Mouse (Mus musculus) erythroblast, adult 5-6 weeks (primary cell): ENCODE measurements around the gene Olfr1133. TPM values are rescaled to one million over a fixed set of nuclear protein-coding genes. Genes with fewer than 3 reads are reported as not detected.
"Not testable (repeated sequence)": the region's sequence is repeated elsewhere in the genome, so short reads cannot be mapped to it uniquely, and the experiment has no call there.

Experiments used
- ATAC-seq: replicated peaks from 2 replicates; pipeline ENCODE4 v1.8.0; 2016; ENCODE audit warnings: moderate number of reproducible peaks, mild to moderate bottlenecking, moderate TSS enrichment, inconsistent platforms; ENCODE audit not compliant: poor library complexity, low FRiP score, severe bottlenecking
- total RNA-seq, 2 experiments: library from RNA; stranded (forward) in 1 of 2; stranded (reverse) in 1 of 2; fragments of 150-400 nt in 1 of 2; fragments of 200-764, 138-1000 nt in 1 of 2; gene quantifications; 2 replicates each; pipeline versions ENCODE4 v1.2.3 to v1.2.4; 2015 to 2017; ENCODE audit warnings: low replicate concordance in 2 of 2

Olfr1133 gene
- total RNA-seq (2015; ENCODE audit: low replicate concordance) (not detected in 2 replicates), total RNA-seq (2017; ENCODE audit: low replicate concordance) (not detected in 2 replicates)

DNA sequence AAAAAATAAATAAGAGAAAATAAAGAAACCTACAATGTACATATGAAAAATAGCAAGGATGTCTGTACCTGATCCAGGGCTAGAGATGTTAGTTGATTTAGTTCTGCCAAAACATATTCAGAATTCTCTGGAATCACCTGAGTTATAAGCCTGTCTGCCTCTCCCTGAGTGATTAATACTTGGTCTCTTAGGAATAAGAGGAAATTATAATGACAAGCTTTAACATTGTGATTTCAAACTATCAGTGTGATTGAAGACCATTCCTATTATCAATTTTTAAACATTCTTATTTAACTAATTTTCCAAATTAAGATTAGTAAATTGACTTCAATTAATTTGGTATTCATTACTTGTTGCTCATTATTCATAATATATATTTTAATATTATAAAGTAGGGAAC lies at the start of gene Olfr1133:
TSS of gene Olfr1133 (minus strand) at position 101 of the 400 bp plus-strand sequence.
- ATAC-seq = no peak

DNA sequence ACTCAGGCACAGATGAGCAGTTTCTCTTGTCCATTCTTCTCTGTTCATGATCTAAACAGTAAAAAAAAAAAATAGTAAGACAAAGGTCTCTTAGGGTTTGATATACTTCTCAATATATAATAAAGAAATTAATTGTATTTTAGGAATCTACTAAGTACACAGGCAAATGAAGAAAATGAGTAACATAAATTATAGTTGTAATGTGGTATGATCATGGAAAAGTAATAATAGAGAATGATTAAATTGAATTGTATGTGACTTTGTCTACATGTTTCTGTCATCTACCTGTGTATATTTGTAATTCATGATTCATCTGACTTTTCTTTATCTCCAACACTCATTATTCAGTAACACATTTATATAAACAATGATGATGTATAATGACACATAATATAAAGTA lies 46.7 kb upstream of the Olfr1133 start, which contains the start of gene Olfr1136:
TSS of gene Olfr1136 (minus strand) at position 101 of the 400 bp plus-strand sequence.
- no peak for ATAC-seq

DNA sequence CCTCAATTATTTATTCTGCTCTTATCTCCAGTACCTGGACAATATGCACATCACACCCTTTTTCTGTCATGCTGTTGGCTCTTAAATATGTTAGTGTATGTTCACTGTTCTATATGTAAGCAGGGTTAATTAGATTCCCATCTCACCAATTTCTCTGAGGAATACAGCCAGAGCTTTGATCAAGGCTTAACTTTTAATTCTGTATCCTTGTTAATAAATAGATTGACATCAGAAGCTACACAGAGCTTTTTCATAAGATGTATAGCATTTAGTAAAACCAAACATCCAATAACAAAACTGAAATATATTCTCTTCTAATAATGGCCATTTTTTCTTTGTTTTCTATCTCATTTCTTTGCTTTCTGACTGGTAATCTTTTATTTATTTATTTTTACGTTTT lies 26.4 kb upstream of the Olfr1133 start, which contains the start of gene Olfr1135:
TSS of gene Olfr1135 (minus strand) at position 101 of the 400 bp plus-strand sequence.
- ATAC-seq = no peak

DNA sequence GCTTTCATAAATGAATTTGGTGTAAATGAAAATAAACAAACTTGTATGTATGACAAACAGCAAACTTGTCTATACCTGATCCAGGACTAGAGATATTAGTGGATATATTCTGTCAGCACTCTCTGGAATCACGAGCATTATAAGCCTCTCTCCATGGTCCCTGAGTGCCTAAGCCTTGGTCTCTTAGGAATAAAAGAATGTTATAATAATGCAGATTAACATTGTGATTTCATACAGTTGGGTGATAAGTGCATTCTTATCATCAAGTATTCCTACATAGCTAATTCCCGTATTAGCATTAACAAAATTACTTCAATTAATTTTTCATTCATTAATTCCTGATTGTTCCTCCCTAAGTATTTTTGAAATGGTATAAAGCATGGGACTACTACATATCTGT lies 11.2 kb upstream of the Olfr1133 start, which contains the start of gene Olfr1134:
TSS of gene Olfr1134 (minus strand) at position 101 of the 400 bp plus-strand sequence.
- no peak for ATAC-seq

DNA sequence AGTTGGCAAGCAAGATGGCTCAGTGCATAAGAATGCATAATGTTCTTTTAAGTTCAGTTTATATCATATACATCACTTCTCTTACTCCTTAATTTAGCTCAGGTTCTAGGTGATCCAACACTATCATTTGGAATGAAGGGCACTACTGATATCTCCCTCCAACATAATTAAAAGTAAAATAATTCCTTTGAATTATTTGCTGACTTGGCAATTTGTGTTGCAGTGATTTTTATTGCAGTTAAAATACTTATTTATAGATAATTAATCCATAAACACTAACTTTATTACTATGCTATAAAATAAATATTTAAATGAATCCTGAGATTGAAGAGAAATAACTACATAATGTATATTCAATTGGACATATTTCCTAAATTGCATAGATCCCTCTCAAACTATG lies 4.7 kb downstream of the Olfr1133 start:
- no peak for ATAC-seq

DNA sequence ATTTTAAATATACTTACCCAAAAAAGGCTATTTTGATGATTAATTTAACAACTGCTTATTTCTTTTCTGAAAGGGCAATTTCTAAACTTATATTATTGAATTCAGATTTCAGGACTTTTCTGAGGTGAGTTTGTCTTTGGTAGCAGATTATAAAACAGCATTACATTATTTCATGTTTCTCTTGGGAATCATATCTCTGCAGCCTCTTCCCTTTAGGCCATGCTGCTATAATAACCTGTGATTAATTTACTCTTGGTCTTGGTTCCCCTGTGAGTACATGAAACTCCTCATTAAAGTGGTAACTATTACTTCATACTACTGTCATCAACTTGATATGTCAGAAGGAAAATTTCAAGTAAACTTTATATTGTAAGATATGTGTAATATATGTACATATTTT lies 9.7 kb downstream of the Olfr1133 start, which contains the start of gene Olfr1132:
TSS of gene Olfr1132 (minus strand) at position 101 of the 400 bp plus-strand sequence.
- no peak for ATAC-seq

DNA sequence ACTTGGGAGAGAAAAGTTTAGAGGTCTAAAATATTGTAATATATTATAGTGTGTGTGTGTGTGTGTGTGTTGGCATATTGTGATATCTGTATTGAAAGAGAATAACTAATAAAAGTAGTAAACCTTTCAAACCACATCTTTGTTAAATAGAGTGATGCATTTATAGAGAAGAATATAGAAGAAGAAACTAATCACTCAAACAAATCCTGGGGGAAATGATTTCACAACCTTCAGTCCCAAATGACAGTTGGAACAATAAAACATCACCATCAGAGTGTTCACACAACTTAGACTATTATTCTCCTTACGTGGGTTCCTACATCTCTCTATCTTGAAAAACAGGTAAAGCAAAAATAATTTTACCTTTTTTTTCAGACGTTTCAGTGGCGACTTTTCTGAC lies 20.4 kb downstream of the Olfr1133 start, which contains the start of gene Olfr1131:
TSS of gene Olfr1131 (plus strand) at position 301 of the 400 bp plus-strand sequence.
- no peak for ATAC-seq

DNA sequence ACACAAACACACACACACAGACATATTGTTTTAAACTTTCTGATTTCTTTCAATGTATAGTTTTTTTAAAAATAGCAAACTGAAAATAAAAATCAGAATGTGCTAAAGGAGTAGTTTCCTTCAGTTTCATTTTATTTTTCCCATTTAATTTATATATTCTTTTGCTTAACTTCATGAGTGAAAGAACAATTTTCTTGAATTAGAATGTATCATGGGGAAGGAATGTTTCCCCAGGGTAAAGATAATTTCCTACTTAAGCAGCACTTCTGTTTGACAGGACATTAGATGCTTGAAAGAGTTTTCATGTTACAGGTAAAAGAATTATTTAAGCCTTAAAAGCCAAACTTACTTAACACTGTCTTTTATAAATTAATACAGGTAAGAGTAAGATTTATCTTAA lies 41.3 kb downstream of the Olfr1133 start, which contains the start of gene Olfr1130:
TSS of gene Olfr1130 (plus strand) at position 301 of the 400 bp plus-strand sequence.
- ATAC-seq = not testable (repeated sequence)

Other genes starting within 250 kb of the Olfr1133 start
- not detected in 2 replicates for gene Olfr1123, start 230.7 kb downstream of the Olfr1133 start, total RNA-seq (2015; ENCODE audit: low replicate concordance)
- not detected in 2 replicates for gene Olfr1123, start 230.7 kb downstream of the Olfr1133 start, total RNA-seq (2017; ENCODE audit: low replicate concordance)
- gene Olfr1124, start 217.1 kb downstream of the Olfr1133 start, total RNA-seq (2015; ENCODE audit: low replicate concordance) = not detected in 2 replicates
- gene Olfr1124, start 217.1 kb downstream of the Olfr1133 start, total RNA-seq (2017; ENCODE audit: low replicate concordance) = not detected in 2 replicates
- not detected in 2 replicates for gene Olfr1126, start 193.4 kb downstream of the Olfr1133 start, total RNA-seq (2015; ENCODE audit: low replicate concordance)
- 2.6 TPM in 1 of 2 replicates, not detected in the other for gene Olfr1126, start 193.4 kb downstream of the Olfr1133 start, total RNA-seq (2017; ENCODE audit: low replicate concordance)
- not detected in 2 replicates for gene Pramel7, start 150.3 kb downstream of the Olfr1133 start, total RNA-seq (2015; ENCODE audit: low replicate concordance)
- gene Pramel7, start 150.3 kb downstream of the Olfr1133 start, total RNA-seq (2017; ENCODE audit: low replicate concordance) = not detected in 2 replicates
- not detected in 2 replicates for gene Pramel6, start 140.8 kb downstream of the Olfr1133 start, total RNA-seq (2015; ENCODE audit: low replicate concordance)
- gene Pramel6, start 140.8 kb downstream of the Olfr1133 start, total RNA-seq (2017; ENCODE audit: low replicate concordance) = not detected in 2 replicates
- 1.5 TPM in 1 of 2 replicates, not detected in the other for gene Olfr153, start 115.6 kb downstream of the Olfr1133 start, total RNA-seq (2015; ENCODE audit: low replicate concordance)
- not detected in 2 replicates for gene Olfr153, start 115.6 kb downstream of the Olfr1133 start, total RNA-seq (2017; ENCODE audit: low replicate concordance)
- gene Olfr1128, start 101.8 kb downstream of the Olfr1133 start, total RNA-seq (2015; ENCODE audit: low replicate concordance) = not detected in 2 replicates
- gene Olfr1128, start 101.8 kb downstream of the Olfr1133 start, total RNA-seq (2017; ENCODE audit: low replicate concordance) = not detected in 2 replicates
- gene Olfr1129, start 73.5 kb downstream of the Olfr1133 start, total RNA-seq (2015; ENCODE audit: low replicate concordance) = not detected in 2 replicates
- gene Olfr1129, start 73.5 kb downstream of the Olfr1133 start, total RNA-seq (2017; ENCODE audit: low replicate concordance) = not detected in 2 replicates
- not detected in 2 replicates for gene Olfr1130, start 41.2 kb downstream of the Olfr1133 start, total RNA-seq (2015; ENCODE audit: low replicate concordance)
- not detected in 2 replicates for gene Olfr1130, start 41.2 kb downstream of the Olfr1133 start, total RNA-seq (2017; ENCODE audit: low replicate concordance)
- not detected in 2 replicates for gene Olfr1131, start 20.3 kb downstream of the Olfr1133 start, total RNA-seq (2015; ENCODE audit: low replicate concordance)
- gene Olfr1131, start 20.3 kb downstream of the Olfr1133 start, total RNA-seq (2017; ENCODE audit: low replicate concordance) = not detected in 2 replicates
- gene Olfr1132, start 9.8 kb downstream of the Olfr1133 start, total RNA-seq (2015; ENCODE audit: low replicate concordance) = not detected in 2 replicates
- 0.85 TPM in 1 of 2 replicates, not detected in the other for gene Olfr1132, start 9.8 kb downstream of the Olfr1133 start, total RNA-seq (2017; ENCODE audit: low replicate concordance)
- not detected in 2 replicates for gene Olfr1134, start 11.1 kb upstream of the Olfr1133 start, total RNA-seq (2015; ENCODE audit: low replicate concordance)
- gene Olfr1134, start 11.1 kb upstream of the Olfr1133 start, total RNA-seq (2017; ENCODE audit: low replicate concordance) = not detected in 2 replicates
- not detected in 2 replicates for gene Olfr1135, start 26.3 kb upstream of the Olfr1133 start, total RNA-seq (2015; ENCODE audit: low replicate concordance)
- gene Olfr1135, start 26.3 kb upstream of the Olfr1133 start, total RNA-seq (2017; ENCODE audit: low replicate concordance) = not detected in 2 replicates
- not detected in 2 replicates for gene Olfr1136, start 46.6 kb upstream of the Olfr1133 start, total RNA-seq (2015; ENCODE audit: low replicate concordance)
- not detected in 2 replicates for gene Olfr1136, start 46.6 kb upstream of the Olfr1133 start, total RNA-seq (2017; ENCODE audit: low replicate concordance)
- gene Olfr1137, start 65.8 kb upstream of the Olfr1133 start, total RNA-seq (2015; ENCODE audit: low replicate concordance) = not detected in 2 replicates
- gene Olfr1137, start 65.8 kb upstream of the Olfr1133 start, total RNA-seq (2017; ENCODE audit: low replicate concordance) = 0.98 TPM in 1 of 2 replicates, not detected in the other
- not detected in 2 replicates for gene Olfr1138, start 92.6 kb upstream of the Olfr1133 start, total RNA-seq (2015; ENCODE audit: low replicate concordance)
- gene Olfr1138, start 92.6 kb upstream of the Olfr1133 start, total RNA-seq (2017; ENCODE audit: low replicate concordance) = not detected in 2 replicates
- not detected in 2 replicates for gene Olfr1140, start 96.4 kb upstream of the Olfr1133 start, total RNA-seq (2015; ENCODE audit: low replicate concordance)
- not detected in 2 replicates for gene Olfr1140, start 96.4 kb upstream of the Olfr1133 start, total RNA-seq (2017; ENCODE audit: low replicate concordance)
- gene Olfr1141, start 106.6 kb upstream of the Olfr1133 start, total RNA-seq (2015; ENCODE audit: low replicate concordance) = not detected in 2 replicates
- not detected in 2 replicates for gene Olfr1141, start 106.6 kb upstream of the Olfr1133 start, total RNA-seq (2017; ENCODE audit: low replicate concordance)
- gene Olfr152, start 132.1 kb upstream of the Olfr1133 start, total RNA-seq (2015; ENCODE audit: low replicate concordance) = not detected in 2 replicates
- 2.4 TPM in 1 of 2 replicates, not detected in the other for gene Olfr152, start 132.1 kb upstream of the Olfr1133 start, total RNA-seq (2017; ENCODE audit: low replicate concordance)
- gene Olfr1143, start 153.2 kb upstream of the Olfr1133 start, total RNA-seq (2015; ENCODE audit: low replicate concordance) = not detected in 2 replicates
- gene Olfr1143, start 153.2 kb upstream of the Olfr1133 start, total RNA-seq (2017; ENCODE audit: low replicate concordance) = not detected in 2 replicates
- not detected in 2 replicates for gene Olfr1145, start 162.4 kb upstream of the Olfr1133 start, total RNA-seq (2015; ENCODE audit: low replicate concordance)
- gene Olfr1145, start 162.4 kb upstream of the Olfr1133 start, total RNA-seq (2017; ENCODE audit: low replicate concordance) = not detected in 2 replicates
- not detected in 2 replicates for gene Olfr1148, start 183.2 kb upstream of the Olfr1133 start, total RNA-seq (2015; ENCODE audit: low replicate concordance)
- gene Olfr1148, start 183.2 kb upstream of the Olfr1133 start, total RNA-seq (2017; ENCODE audit: low replicate concordance) = not detected in 2 replicates
- not detected in 2 replicates for gene Olfr1150-ps1, start 196.6 kb upstream of the Olfr1133 start, total RNA-seq (2015; ENCODE audit: low replicate concordance)
- gene Olfr1150-ps1, start 196.6 kb upstream of the Olfr1133 start, total RNA-seq (2017; ENCODE audit: low replicate concordance) = 0.09 TPM in 1 of 2 replicates, not detected in the other
- gene Olfr1151, start 208.5 kb upstream of the Olfr1133 start, total RNA-seq (2015; ENCODE audit: low replicate concordance) = not detected in 2 replicates
- gene Olfr1151, start 208.5 kb upstream of the Olfr1133 start, total RNA-seq (2017; ENCODE audit: low replicate concordance) = 0.56 TPM in 1 of 2 replicates, not detected in the other
- gene Olfr1152, start 219.1 kb upstream of the Olfr1133 start, total RNA-seq (2015; ENCODE audit: low replicate concordance) = not detected in 2 replicates
- not detected in 2 replicates for gene Olfr1152, start 219.1 kb upstream of the Olfr1133 start, total RNA-seq (2017; ENCODE audit: low replicate concordance)
- not detected in 2 replicates for gene Olfr1153, start 247.6 kb upstream of the Olfr1133 start, total RNA-seq (2015; ENCODE audit: low replicate concordance)
- not detected in 2 replicates for gene Olfr1153, start 247.6 kb upstream of the Olfr1133 start, total RNA-seq (2017; ENCODE audit: low replicate concordance)